Mouse (Mus musculus): ENCODE data around the gene Klhdc8b. TPM values are rescaled to one million over a fixed set of nuclear protein-coding genes. Genes with fewer than 3 reads are reported as not detected.

The Klhdc8b gene
- total RNA-seq, 1 experiment from 2014 or later, result 6.8 TPM

DNA sequence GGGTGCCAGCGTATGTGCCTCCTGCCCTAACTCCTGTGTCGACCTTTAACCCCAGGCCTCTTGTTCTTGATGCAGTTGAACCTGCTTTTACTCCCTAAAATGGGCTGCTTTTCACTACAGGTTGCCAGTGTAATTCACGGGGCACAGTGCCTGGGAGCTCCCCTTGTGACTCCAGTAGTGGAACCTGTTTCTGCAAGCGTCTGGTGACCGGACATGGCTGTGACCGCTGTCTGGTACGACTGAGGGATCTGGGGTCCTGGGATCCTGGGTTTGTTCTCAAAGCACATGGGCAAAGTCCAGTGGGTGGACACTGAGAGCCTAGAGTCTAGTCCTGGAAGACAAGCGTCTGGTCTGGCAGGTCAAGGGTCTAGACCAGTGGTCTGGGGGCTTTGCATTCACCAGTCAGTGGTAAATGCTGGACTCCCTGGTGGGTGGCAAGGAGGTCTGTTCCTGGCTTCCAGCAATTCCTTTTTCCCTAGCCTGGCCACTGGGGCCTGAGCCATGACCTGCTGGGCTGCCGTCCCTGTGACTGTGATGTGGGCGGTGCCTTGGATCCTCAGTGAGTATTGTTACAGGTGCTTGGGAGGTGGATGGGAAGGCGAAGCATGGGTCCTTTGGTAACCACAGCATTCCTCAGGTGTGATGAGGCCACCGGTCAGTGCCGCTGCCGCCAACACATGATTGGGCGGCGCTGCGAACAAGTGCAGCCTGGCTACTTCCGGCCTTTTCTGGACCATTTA lies 21.8 kb upstream of the Klhdc8b start:
- ATAC-seq (replicated peaks; ENCODE audit: low read depth, poor library complexity, severe bottlenecking), result no peak

DNA sequence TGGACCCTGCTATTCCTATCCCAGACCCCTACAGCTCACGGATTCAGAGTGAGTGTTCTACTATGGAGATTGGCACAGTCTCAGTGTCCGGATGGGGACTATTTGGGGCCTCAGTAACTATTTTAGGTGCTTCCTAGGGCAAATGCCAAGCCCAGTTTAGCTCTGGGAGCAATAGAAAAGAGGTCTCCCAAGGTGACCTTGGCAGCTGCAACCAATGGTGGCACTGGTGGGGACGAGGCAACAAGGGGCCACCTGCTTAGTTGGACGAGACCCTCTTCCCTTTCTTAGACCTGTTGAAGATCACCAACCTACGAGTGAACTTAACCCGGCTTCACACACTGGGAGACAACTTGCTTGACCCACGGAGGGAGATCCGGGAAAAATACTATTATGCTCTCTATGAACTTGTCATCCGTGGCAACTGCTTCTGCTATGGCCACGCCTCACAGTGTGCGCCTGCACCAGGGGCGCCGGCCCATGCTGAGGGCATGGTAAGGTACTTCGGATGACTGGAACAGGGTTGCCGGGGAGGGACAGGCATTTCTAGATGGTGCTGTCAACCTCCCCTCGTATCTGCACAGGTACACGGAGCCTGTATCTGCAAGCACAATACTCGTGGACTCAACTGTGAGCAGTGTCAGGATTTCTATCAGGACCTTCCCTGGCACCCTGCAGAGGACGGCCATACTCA lies 20.3 kb upstream of the Klhdc8b start:
- ATAC-seq (replicated peaks; ENCODE audit: low read depth, poor library complexity, severe bottlenecking), result no peak

DNA sequence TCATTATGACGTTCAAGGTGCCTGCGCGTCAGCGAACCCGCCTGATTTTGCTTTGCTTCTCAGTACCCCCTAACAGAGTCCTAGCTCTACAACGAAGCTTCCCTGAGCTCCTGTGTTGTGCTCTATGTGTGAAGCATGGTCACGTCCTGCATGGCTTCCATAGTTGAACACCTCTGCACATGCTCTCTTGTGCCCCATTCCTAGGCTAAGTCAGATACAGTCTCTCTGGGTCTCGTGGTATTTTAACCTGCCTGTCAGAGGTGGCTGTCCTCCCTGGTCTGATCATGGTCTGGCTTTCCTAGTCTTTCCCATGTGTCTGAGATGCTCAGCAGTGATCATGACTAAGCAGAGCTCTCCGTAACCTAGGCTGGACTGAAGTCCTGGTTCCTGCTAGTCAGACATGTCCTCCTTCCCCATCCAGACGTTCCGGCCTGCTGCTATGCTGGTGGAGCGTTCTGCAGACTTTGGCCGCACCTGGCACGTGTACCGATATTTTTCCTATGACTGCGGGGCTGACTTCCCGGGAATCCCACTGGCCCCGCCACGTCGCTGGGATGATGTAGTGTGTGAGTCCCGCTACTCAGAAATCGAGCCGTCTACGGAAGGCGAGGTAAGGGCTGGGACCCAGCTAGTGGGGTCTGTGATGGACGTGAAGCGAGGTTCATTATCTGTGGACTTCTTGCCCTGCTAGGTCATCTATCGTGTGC lies 19.6 kb upstream of the Klhdc8b start:
- ATAC-seq (replicated peaks; ENCODE audit: low read depth, poor library complexity, severe bottlenecking), result no peak

DNA sequence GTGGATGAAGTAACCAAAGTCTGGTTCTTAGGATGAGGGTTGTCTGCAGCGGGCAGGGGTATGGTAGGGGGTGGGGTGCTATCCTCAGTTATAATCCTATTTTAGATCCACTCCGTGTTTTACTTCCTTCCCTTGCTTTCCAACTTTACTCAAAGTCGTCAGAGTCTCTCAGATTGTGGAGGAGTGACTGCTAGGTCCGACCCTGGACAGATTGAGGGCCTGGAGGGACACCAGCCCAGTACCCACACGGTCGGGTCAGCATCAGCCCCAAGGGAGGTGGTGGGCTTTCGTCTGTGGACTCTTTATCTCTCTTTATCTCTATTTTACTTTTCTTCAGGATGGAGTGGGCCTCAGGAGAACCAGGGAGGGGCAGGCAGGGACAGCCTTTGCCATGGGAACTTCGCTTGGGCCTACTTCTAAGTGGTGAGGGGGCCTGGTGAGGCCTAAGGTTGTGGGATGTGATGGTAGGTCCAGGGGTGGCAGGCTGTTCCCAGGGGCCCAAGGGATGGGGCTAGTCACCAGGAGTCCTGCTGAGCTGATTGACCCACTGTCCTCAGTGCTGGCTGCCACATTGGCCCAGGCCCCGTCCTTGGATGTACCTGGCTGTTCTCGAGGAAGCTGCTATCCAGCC lies 18.5 kb upstream of the Klhdc8b start, which contains the start of gene Lamb2:
TSS of gene Lamb2 (plus strand) at position 16 of the 631 bp plus-strand sequence.
- peak; percentile 48 for ATAC-seq (replicated peaks; ENCODE audit: low read depth, poor library complexity, severe bottlenecking)

DNA sequence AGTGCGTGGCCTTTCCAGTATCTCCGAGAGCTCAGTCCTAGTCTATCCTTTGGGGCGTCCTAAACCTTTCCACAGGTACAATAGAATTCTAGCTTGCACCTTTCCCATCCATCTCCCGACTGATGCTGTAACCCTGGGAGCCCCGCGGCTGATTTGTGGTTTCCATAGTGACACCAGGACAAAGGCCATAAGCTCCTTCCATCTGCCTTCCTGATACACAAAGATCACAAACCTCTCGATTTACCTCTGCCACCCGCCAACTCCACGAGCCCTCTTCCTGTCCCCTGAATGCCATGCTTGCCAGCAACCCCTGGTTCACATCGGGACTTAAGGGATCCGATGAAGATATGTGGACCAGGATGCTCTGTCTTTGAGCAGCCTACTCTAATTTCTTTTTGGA lies 17.9 kb upstream of the Klhdc8b start:
- no peak for ATAC-seq (replicated peaks; ENCODE audit: low read depth, poor library complexity, severe bottlenecking)

DNA sequence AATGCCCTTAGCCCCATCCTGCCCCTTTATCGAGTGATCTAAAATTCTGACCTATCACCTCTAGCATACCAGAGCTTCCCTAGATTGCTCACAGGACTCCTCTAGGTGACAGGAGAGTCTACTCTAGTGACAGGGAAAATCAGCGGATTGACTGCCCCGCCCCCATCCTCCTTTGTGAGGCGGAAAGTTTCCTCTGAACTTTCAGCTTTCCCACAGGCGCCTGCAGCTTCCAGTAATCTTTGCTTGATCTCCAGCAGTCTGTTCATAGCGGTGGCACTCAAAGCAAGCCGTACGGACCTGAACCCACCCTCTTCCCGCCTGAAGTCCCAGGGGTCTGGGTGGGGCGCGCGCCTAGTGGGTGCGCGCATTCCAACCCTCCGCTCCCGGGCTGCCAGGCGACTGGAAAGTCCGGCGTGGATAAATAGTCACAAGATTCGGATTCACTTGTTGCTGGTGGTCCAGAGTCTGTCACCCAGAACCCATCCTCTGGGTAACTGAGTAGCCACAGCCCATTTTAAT lies 17.3 kb upstream of the Klhdc8b start:
- ATAC-seq (replicated peaks; ENCODE audit: low read depth, poor library complexity, severe bottlenecking), result peak; percentile 58

DNA sequence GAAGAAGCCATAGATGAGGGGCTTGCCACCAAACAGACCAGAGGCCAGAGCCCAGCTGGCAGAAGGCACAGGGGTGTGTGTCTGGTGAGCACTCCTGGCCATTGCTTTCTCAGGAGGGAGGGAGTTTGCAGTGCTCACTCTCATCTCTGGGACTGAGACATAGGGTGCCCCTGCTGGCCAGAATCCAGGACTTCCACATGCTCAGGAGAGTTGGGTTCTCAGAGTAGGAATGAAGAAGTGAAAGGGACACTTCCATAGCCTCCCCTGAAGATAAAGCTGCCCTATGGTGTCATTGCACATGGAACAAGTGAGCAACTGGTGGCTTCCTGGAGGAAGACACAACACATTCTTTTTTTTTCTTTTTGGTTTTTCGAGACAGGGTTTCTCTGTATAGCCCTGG lies 13.1 kb upstream of the Klhdc8b start:
- ATAC-seq (replicated peaks; ENCODE audit: low read depth, poor library complexity, severe bottlenecking), result peak; percentile 73

DNA sequence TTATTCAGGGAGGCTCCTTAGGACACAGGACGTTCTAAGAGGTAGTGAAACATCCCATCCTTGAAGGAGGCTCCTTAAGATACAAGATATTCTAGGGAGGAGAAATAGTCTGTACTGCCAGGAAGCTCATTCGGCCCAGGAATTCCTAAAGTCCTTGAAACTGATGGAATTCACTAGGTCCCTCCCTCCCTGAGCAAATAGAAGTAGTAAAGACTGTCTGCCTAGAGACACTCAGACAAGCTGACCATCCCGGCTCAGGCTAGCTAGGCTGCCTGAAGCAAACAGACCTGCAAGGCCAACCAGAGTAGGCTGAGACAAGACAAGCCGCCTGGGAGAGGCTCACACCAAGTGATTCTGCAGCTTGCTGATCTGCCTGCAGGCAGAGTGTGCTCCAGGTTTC lies 8.5 kb upstream of the Klhdc8b start:
- no peak for ATAC-seq (replicated peaks; ENCODE audit: low read depth, poor library complexity, severe bottlenecking)

DNA sequence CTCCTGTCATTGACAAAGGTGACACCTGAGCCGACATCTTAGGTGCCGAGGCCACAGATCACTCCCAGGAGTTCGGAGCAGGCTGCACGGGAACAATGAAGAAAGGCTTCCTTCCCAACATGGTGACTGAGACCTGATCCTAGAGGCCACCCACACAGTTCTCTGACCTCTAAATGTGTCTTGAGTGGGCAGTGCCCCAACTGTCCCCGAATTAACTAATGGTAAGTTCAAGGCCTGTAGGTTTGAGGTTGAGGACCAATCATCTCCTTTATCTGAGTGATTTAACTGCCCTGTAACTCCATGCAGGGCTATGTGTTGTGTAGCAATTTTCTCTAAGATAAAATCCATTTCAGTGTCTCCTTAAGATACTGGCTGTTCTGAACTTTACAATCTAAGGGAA lies 8.0 kb upstream of the Klhdc8b start:
- no peak for ATAC-seq (replicated peaks; ENCODE audit: low read depth, poor library complexity, severe bottlenecking)

DNA sequence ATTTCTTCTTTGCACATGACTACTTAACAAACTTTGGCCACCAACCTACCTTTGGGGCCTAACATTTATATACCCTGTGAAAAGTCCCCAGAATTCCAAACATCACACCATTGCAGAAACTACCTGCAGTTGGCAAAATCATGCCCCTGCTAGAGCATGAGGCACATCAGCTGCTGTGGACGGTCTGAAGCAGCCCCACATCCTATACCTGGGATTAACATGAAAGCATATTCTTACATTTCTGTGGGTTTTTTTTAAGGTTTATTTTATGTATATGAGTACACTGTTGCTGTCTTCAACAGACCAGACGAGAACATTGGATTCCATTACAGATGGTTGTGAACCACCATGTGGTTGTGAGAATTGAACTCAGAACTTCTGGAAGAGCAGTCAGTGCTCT lies 4.8 kb upstream of the Klhdc8b start:
- no peak for ATAC-seq (replicated peaks; ENCODE audit: low read depth, poor library complexity, severe bottlenecking)

DNA sequence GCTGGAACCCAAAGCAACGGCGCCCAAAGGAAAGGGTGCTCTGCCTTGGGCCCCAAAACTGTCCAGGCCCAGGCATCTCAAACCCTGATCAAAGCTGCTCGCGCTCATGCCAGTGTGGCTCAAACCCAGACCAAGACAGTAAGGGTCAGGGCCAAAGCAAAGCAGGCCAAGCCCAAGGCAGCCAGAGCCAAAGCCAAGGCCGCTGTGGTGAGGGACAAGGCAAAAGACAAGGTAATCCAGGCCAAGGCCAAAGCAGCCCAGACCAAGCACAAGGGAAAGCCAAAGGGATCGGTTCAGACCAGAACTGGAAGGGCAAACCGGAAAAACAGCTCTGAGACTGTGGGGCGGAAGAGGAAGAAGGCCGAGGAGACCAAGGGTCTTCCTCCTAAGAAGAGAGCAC lies 2.3 kb upstream of the Klhdc8b start:
- no peak for ATAC-seq (replicated peaks; ENCODE audit: low read depth, poor library complexity, severe bottlenecking)

DNA sequence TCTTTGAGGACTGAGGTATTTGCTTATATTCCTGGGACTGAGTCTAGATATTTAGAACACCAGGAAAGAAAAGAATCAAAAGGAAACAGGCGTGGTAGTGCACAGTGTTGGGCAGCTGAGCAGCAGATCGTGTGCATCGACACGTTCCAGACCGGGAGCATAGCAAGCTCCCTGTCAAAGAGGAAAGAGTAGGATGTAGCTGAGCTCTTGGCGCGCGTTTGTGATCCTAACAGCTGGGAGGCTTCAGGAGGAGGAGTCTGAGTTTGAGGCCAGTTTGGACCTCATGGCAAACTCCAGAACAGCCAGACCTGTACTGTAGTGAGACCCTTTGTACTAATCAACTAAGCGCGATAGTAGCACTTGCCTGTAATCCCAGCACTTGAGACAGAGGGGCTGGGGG lies 811 bp upstream of the Klhdc8b start:
- no peak for ATAC-seq (replicated peaks; ENCODE audit: low read depth, poor library complexity, severe bottlenecking)

DNA sequence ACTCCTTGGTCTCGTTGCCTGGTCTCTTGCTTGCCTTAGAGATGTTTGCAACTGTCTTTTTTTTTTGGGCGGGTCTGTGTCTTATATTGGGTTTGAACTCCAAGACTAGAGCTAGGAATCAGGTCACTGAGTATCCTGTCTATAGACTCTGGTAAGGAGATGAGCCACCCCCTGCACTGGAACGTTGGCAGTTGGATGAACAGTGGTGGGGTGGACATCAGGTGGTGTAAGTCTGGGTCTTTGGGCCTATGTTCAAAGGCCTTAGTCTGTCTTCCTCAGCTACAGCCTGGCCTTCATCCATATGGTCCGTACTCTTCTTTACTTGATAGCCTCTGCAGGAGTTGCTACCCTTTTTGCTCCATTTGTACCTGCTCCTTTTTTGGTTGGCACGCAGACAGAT lies 294 bp upstream of the Klhdc8b start:
- ATAC-seq (replicated peaks; ENCODE audit: low read depth, poor library complexity, severe bottlenecking), result no peak

DNA sequence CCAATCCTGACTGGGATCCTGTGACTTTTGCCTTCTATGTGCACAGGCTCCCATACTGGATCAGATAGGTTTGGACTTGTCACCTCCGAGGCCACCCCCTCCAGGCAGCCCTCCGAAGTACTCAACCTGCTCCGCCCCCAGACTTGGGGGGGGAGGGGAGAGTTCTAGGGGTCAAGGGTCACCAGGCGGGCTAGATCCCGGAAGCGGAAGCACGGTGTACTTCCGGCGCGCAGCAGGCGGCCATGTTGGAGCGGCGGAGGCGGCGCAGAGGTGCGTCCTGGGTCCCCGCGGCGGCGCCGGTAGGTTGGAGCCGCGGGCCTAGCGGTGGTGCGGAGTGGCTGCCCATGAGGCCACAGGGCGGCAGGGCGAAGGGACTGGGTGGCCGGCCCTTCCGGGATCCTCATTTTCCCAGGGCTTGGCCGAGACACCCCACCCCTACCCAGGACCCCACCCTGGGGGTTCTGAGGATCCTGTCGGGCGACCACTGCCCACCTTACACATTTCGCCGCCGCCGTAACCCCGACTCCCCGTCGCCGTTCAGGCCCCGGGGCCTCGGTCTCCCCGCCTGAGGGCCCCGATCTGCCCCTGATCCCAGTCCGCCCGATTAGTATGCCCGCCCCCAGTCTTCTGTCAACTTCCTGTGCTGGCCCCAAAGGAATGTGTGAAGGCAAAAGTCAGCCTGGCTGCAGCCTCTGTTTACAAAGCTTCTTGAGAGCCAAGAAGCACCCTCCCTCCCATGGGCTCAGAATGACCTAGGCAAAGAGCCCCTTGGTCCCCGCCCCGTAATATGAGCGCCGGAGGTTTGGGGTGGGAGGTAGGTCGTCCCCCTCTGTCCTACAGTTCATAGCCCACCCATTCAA lies 832 bp downstream of the Klhdc8b start, which contains the start of gene Ccdc71:
TSS of gene Ccdc71 (plus strand) at position 209 of the 860 bp plus-strand sequence.
- ATAC-seq (replicated peaks; ENCODE audit: low read depth, poor library complexity, severe bottlenecking), result peak; percentile 91

DNA sequence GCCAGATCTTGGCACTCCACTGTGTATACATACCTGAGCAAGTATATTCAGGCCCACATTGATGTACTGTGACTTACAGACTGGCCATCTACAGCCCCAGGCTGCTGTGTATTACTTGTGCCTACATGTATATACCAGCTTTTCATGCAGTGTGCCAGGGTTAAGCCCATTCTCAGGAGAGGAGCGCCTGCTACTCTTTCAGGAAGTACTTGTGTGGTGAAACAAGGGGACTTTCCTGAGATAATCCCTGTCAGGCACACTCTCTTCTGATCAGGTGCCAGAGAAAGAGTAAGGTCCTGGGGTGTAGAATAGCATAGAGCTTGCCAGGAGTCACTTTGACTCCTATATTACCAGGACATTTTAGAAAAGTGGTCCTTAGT lies 1.5 kb downstream of the Klhdc8b start:
- peak; percentile 16 for ATAC-seq (replicated peaks; ENCODE audit: low read depth, poor library complexity, severe bottlenecking)

DNA sequence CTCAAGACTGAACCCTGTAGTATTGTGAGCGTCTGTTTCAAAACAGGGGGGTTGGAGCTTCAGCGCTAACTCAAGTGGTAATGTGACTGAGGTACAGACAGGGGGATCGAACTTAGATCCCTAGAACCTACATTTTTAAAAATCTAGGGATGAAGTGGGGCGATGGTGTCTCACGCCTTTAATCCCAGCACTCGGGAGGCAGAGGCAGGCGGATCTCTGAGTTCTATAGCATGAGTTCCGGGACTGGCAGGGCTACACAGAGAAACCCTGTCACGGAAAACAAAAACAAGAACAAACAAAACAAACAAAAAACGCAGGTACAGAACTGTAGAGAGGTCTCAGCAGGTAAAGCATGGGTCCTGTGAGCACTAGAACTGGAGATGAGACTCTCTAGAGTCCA lies 4.4 kb downstream of the Klhdc8b start:
- no peak for ATAC-seq (replicated peaks; ENCODE audit: low read depth, poor library complexity, severe bottlenecking)

DNA sequence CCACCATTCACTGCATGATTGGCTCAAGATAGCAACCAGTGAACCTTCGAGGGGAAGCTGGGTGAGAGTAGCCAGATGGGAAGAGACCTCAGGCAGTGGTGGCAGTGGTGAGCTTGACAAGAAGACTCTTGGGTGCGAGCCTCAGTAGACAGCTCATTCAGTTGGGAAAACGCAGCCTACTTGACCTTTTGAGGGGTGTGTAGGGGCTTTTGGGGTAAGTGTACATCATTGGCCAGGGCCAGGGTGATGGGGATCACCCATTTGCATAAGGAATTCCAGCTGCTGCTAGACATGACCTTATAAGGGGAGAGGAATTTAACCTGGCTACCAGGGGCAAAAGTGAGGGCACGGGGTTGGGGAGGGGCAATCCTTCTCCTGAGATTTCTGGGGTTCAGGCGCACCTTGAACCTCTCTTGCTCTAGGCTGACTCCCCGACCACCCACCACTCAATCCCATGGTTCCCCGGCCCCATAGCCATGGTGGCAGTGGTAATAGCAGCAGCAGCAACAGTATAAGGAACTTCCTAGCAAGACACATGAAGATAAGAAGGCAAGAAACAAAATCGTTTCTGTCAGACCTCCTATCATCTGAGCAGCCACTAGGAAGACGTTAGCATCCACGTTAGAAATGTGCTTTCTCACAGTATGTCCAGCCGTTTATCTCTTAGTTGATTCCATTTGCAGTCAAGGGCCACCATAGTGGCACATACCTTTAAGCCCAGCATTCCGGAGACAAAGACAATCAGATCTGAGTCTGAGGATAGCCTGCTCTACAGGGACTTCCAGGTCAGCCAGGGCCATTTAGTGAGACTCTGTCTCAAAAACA lies 5.4 kb downstream of the Klhdc8b start:
- ATAC-seq (replicated peaks; ENCODE audit: low read depth, poor library complexity, severe bottlenecking), result no peak

DNA sequence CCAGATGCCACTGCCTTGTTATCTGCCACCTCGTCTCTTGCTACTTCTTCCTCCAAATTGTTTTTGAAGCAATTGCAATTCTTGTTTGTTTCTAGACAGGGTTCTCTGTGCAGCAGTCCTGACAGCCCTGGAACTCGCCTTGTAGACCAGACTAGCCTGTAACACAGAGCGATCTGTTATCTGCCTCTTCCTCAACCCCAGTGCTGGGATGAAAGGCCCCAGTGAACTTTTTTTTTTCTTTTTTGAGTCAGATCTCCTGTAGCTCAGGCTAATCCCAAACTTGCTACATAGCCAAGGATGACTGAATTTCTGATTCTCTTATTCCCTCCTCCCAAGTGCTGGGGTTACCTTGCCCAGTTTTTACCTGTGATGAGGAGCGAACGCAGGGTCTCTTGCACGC lies 7.0 kb downstream of the Klhdc8b start:
- ATAC-seq (replicated peaks; ENCODE audit: low read depth, poor library complexity, severe bottlenecking), result no peak

DNA sequence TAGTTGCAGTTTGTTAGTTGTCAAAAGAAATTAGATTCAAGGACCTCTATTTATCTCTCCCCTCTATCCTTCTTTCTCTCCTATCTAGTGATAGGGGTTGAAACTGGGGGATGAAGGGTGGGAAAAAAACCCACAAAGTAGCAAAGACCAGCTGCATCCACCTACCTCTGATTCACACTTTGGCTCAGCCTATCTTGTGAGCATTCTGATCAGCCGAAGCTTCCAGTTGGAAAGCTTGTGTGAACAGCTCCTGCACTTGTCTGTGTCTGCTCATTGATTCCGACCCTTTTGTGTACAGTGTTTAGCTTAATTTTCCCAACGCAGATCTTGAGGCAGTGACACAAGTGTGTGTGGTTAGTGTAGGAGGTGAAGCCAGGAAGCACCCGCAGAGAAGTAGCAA lies 7.9 kb downstream of the Klhdc8b start:
- ATAC-seq (replicated peaks; ENCODE audit: low read depth, poor library complexity, severe bottlenecking), result no peak

All from common myeloid progenitor, adult 5-6 weeks (primary cell).